Mouse (Mus musculus) embryonic facial prominence, embryonic 15.5 days (tissue): ENCODE results near the gene Dennd1a. TPM values are rescaled to one million over a fixed set of nuclear protein-coding genes. Genes with fewer than 3 reads are reported as not detected.

Experiments
- ATAC-seq: fragments of 200-750 bp; cut with Nextera tagmentation; 2 replicates; pipeline ENCODE4 v1.8.0; 2017; ENCODE audit warnings: low read depth, moderate TSS enrichment; ENCODE audit not compliant: insufficient number of reproducible peaks, low FRiP score, low TSS enrichment
- H3K27ac ChIP-seq: fragments of 300-500 bp; sonication (generic); replicated peaks from 2 replicates; pipeline ENCODE4 v1.5.1; 2015; ENCODE audit warnings: mild to moderate bottlenecking, inconsistent platforms
- H3K27me3 ChIP-seq: fragments of 300-500 bp; sonication (generic); 2 replicates; pipeline ENCODE4 v1.6.1; 2015; ENCODE audit warnings: inconsistent platforms
- H3K36me3 ChIP-seq: fragments of 300-500 bp; sonication (generic); 2 replicates; pipeline ENCODE4 v1.6.1; 2015; ENCODE audit warnings: mild to moderate bottlenecking, inconsistent platforms
- H3K4me1 ChIP-seq: fragments of 300-500 bp; sonication (generic); 2 replicates; pipeline ENCODE4 v1.6.1; 2015; ENCODE audit warnings: inconsistent platforms
- H3K4me2 ChIP-seq: fragments of 300-500 bp; sonication (generic); replicated peaks from 2 replicates; pipeline ENCODE4 v1.6.1; 2015; ENCODE audit warnings: mild to moderate bottlenecking, inconsistent platforms
- H3K4me3 ChIP-seq: fragments of 300-500 bp; sonication (generic); replicated peaks from 2 replicates; pipeline ENCODE4 v1.5.1; 2015; ENCODE audit warnings: mild to moderate bottlenecking, inconsistent platforms
- H3K9ac ChIP-seq: fragments of 300-500 bp; sonication (generic); 2 replicates; pipeline ENCODE4 v1.6.1; 2015; ENCODE audit warnings: inconsistent platforms
- H3K9me3 ChIP-seq: fragments of 300-500 bp; sonication (generic); replicated peaks from 2 replicates; pipeline ENCODE4 v1.6.1; 2016; ENCODE audit warnings: inconsistent platforms
- WGBS: fragments of 180-500 bp; shearing (Covaris S2); methylation state at CpG from one replicate; pipeline ENCODE4 v1.1.7; 2015; 5-methylcytosine and 5-hydroxymethylcytosine counted together
- polyA plus RNA-seq: library from polyadenylated mRNA; unstranded; fragments of >200 nt; fragmentation: Nextera tagmentation; extraction: Ambion mirVana; gene quantifications from 2 replicates; pipeline ENCODE4 v1.2.1, GENCODE M21; 2015

Gene Dennd1a
- polyA plus RNA-seq, 1 experiment from 2014 or later: 15.8 TPM

GRCm38 (mm10) chr2:38139536-38139935, 147.7 kb downstream of the Dennd1a start:
- Histone ChIP-seq H3K9ac (no peak overlapping the region), H3K4me1 (0 out of 2 replicates have a peak, but pooled peaks cover 5% of the 10 kb centered on the region), H3K9me3 (no peaks in the 10 kb centered on the region), H3K27me3 (no peaks in the 10 kb centered on the region), H3K27ac (no peak overlapping the region), H3K4me3 (no peak overlapping the region), H3K36me3 (no peaks in the 10 kb centered on the region), H3K4me2 (no peak overlapping the region)
- no peak for ATAC-seq
- 61% methylated on average over 3 of the region's 3 CpGs for WGBS

- H3K4me2 ChIP-seq: no peak overlapping the region
- no peak overlapping the region for H3K9ac ChIP-seq
- 47% methylated on average over 5 of the region's 5 CpGs for WGBS
- no peaks in the 10 kb centered on the region for H3K9me3 ChIP-seq
- no peaks in the 10 kb centered on the region for H3K27me3 ChIP-seq
- H3K4me3 ChIP-seq: no peak overlapping the region
- no peaks in the 10 kb centered on the region for H3K4me1 ChIP-seq
- no peaks in the 10 kb centered on the region for H3K36me3 ChIP-seq
- ATAC-seq: no peak
- H3K27ac ChIP-seq: no peak overlapping the region
Measured at GRCm38 (mm10) chr2:38137086-38137485, 150.1 kb downstream of the Dennd1a start.

- Histone ChIP-seq H3K4me1 (no peaks in the 10 kb centered on the region), H3K27me3 (no peaks in the 10 kb centered on the region), H3K4me3 (no peak overlapping the region), H3K27ac (no peak overlapping the region), H3K9ac (no peak overlapping the region), H3K4me2 (no peak overlapping the region), H3K36me3 (no peaks in the 10 kb centered on the region), H3K9me3 (no peaks in the 10 kb centered on the region)
- no peak for ATAC-seq
- WGBS: 60% methylated on average over 3 of the region's 3 CpGs
Measured at GRCm38 (mm10) chr2:38135427-38135826, 151.8 kb downstream of the Dennd1a start.

- Histone ChIP-seq H3K4me3 (no peak overlapping the region), H3K27ac (no peak overlapping the region), H3K4me1 (no peaks in the 10 kb centered on the region), H3K4me2 (no peak overlapping the region), H3K9ac (no peak overlapping the region), H3K27me3 (no peaks in the 10 kb centered on the region), H3K36me3 (no peaks in the 10 kb centered on the region), H3K9me3 (no peaks in the 10 kb centered on the region)
- WGBS: 81% methylated on average over 5 of the region's 5 CpGs
- ATAC-seq: no peak
Measured at GRCm38 (mm10) chr2:38133036-38133825, 154.0 kb downstream of the Dennd1a start.

GRCm38 (mm10) chr2:38132233-38132822, 154.9 kb downstream of the Dennd1a start:
- no peak overlapping the region for H3K4me2 ChIP-seq
- ATAC-seq: no peak
- 75% methylated on average over 1 of the region's 1 CpGs for WGBS

GRCm38 (mm10) chr2:38131538-38131937, 155.7 kb downstream of the Dennd1a start:
- ATAC-seq: no peak
- Histone ChIP-seq H3K36me3 (no peaks in the 10 kb centered on the region), H3K9ac (no peak overlapping the region), H3K4me1 (no peaks in the 10 kb centered on the region), H3K27me3 (no peaks in the 10 kb centered on the region), H3K4me3 (no peak overlapping the region), H3K4me2 (no peak overlapping the region), H3K27ac (no peak overlapping the region), H3K9me3 (no peaks in the 10 kb centered on the region)
- WGBS: 83% methylated on average over 1 of the region's 1 CpGs

More at GRCm38 (mm10) chr2:38132233-38132822, 154.9 kb downstream of the Dennd1a start:
- Histone ChIP-seq H3K9me3 (no peaks in the 10 kb centered on the region), H3K36me3 (no peaks in the 10 kb centered on the region), H3K27ac (no peak overlapping the region), H3K9ac (no peak overlapping the region), H3K4me1 (no peaks in the 10 kb centered on the region), H3K27me3 (no peaks in the 10 kb centered on the region), H3K4me3 (no peak overlapping the region)

GRCm38 (mm10) chr2:38129961-38130802, 157.0 kb downstream of the Dennd1a start:
- H3K4me3 ChIP-seq: no peak overlapping the region
- ATAC-seq: no peak
- WGBS: 65% methylated on average over 6 of the region's 6 CpGs
- no peaks in the 10 kb centered on the region for H3K4me1 ChIP-seq
- no peak overlapping the region for H3K4me2 ChIP-seq
- H3K36me3 ChIP-seq: no peaks in the 10 kb centered on the region
- H3K9ac ChIP-seq: no peak overlapping the region
- H3K27me3 ChIP-seq: no peaks in the 10 kb centered on the region
- H3K9me3 ChIP-seq: no peaks in the 10 kb centered on the region
- no peak overlapping the region for H3K27ac ChIP-seq

- Histone ChIP-seq H3K4me1 (no peaks in the 10 kb centered on the region), H3K27me3 (no peaks in the 10 kb centered on the region), H3K9me3 (no peaks in the 10 kb centered on the region), H3K4me3 (no peak overlapping the region), H3K9ac (no peak overlapping the region), H3K36me3 (0 out of 2 replicates have a peak, but pooled peaks cover 4% of the 10 kb centered on the region), H3K27ac (no peak overlapping the region), H3K4me2 (no peak overlapping the region)
- no peak for ATAC-seq
- 55% methylated on average over 3 of the region's 3 CpGs for WGBS
Measured at GRCm38 (mm10) chr2:38126383-38126732, 160.8 kb downstream of the Dennd1a start.

- Histone ChIP-seq H3K4me1 (no peaks in the 10 kb centered on the region), H3K4me2 (no peak overlapping the region), H3K27ac (no peak overlapping the region), H3K9me3 (no peaks in the 10 kb centered on the region), H3K27me3 (no peaks in the 10 kb centered on the region), H3K36me3 (0 out of 2 replicates have a peak, but pooled peaks cover 4% of the 10 kb centered on the region), H3K9ac (no peak overlapping the region), H3K4me3 (no peak overlapping the region)
- ATAC-seq: no peak
- WGBS: 60% methylated on average over 5 of the region's 5 CpGs
Measured at GRCm38 (mm10) chr2:38125671-38126382, 161.4 kb downstream of the Dennd1a start.

- no peak overlapping the region for H3K27ac ChIP-seq
- H3K4me1 ChIP-seq: no peaks in the 10 kb centered on the region
- ATAC-seq: no peak
- no peaks in the 10 kb centered on the region for H3K9me3 ChIP-seq
- no peak overlapping the region for H3K9ac ChIP-seq
- WGBS: 83% methylated on average over 1 of the region's 1 CpGs
- H3K4me3 ChIP-seq: no peak overlapping the region
- H3K27me3 ChIP-seq: no peaks in the 10 kb centered on the region
- 0 out of 2 replicates have a peak, but pooled peaks cover 4% of the 10 kb centered on the region for H3K36me3 ChIP-seq
- no peak overlapping the region for H3K4me2 ChIP-seq
Measured at GRCm38 (mm10) chr2:38124727-38125126, 162.5 kb downstream of the Dennd1a start.

GRCm38 (mm10) chr2:38115000-38115399, 172.2 kb downstream of the Dennd1a start:
- ATAC-seq: no peak
- Histone ChIP-seq H3K4me3 (no peak overlapping the region), H3K4me1 (peaks cover 9% of the 10 kb centered on the region), H3K27me3 (no peaks in the 10 kb centered on the region), H3K4me2 (no peak overlapping the region), H3K36me3 (no peaks in the 10 kb centered on the region), H3K9ac (no peak overlapping the region), H3K27ac (no peak overlapping the region), H3K9me3 (no peaks in the 10 kb centered on the region)
- 80% methylated on average over 2 of the region's 2 CpGs for WGBS
